Mouse (Mus musculus): ENCODE data around the gene Etfrf1.

The Etfrf1 gene

DNA sequence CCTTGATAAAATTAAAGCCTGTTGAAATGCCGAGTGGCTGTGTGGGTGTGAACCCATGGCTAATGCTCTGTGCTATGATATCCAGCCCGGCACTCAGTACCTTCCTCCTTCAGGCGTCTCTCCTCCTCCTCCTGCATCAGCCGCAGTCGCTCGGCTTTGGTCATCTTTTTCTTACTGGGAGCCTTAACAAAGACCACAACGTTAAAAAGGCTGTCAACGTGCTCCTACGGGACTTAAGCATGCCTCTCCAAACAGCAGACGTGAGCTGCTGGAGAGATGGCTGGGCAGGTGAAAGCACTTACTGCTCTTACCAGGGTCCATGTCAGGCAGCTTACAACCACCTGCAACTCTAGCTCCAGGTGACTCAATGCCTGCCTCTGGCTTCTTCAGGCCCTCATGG lies 5.8 kb upstream of the Etfrf1 start:
- no peak for TF ChIP-seq GATA4 (IDR thresholded peaks at IDR 0.05; ENCODE audit: insufficient replicate concordance, low read length)

DNA sequence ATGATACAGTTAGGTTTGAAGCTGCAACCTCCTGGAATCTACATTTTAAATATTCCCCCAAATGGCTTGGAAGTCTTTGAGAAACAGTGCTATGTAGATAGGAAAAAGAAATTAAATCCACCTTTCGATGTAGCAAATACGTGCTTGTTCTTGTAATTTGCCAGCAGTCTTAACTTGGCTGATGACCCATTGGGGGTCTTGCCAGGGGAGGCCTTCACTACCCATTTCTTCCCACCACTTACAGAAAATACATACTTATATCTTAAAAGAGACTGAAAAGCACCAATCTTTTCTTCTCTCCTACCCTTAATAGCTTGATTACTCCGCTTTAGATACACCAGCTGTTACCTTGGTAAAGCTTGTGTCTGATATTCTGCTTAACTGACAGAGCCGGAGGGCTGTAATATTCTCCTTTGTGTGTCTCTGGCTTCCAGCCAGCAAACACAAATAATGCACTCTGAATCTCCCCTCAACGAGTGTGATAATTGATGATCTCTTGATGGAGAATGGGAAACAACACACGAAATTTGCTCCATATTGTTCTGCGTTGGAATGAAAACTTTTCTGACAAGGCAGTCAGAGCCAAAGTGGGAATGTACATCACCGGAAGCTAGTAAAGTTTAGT lies 766 bp upstream of the Etfrf1 start:
- TF ChIP-seq GATA4 (IDR thresholded peaks at IDR 0.05; ENCODE audit: insufficient replicate concordance, low read length) = no peak

DNA sequence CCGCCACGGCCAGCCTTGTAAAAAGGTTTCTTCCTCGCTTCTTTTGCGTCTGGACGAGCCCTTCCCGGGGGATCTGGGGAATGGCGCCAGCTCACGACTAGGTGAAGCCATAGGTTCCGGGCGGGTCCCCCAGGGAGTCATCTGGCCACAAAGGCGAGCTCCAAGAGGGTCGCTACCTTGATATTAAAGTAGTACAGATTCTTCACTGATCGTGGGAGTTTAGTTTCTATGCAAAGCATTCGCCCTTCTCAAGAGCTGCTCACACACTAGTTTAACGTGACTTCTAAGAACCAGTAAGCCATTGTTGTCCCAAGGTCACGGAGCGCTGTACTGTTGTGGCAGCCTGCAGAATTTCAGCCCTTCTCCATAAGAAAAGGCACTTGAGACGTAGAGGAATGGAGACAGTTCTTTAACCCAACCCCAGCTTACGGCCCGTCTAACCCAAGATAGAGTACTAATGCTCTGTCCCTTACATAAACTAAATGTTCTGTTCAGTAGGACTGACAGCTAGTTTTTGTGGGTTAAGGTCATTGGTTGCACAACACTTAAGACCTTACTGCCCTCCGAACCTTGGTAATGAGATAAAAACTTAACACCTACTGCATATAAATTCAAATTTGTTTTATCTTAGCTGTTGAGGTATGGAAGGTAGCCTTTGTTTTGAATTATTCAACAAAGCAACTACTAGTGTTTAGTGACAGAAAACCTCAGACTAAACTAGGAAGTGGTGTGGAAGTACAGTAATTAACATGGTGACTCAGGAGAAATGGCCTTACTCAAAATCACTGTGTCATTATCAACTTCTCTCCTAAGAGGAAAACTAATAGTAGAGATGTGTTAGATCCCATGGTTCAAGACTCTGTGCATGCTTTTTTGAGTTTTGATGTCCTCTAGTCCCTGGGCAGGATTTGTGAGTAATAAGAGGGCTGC lies 707 bp downstream of the Etfrf1 start:
- no peak for TF ChIP-seq GATA4 (IDR thresholded peaks at IDR 0.05; ENCODE audit: insufficient replicate concordance, low read length)

DNA sequence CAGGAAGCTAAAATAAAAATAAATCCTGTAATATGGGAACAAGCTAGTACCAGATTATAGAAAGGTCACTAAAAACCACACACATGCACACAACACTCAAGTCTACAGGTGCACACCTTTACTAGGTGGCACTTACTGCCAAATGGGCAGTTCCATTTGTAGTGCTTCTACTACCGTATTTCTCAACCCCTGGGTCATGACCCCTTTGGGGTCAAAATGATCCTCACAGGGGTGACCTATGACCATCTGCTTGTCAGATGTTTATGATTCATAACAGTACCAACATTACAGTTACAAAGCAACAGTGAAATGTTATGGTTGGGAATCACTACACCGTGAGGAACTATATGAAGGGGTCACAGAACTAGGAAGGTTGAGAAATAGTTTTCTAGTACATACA lies 3.0 kb downstream of the Etfrf1 start:
- TF ChIP-seq GATA4 (IDR thresholded peaks at IDR 0.05; ENCODE audit: insufficient replicate concordance, low read length) = no peak

DNA sequence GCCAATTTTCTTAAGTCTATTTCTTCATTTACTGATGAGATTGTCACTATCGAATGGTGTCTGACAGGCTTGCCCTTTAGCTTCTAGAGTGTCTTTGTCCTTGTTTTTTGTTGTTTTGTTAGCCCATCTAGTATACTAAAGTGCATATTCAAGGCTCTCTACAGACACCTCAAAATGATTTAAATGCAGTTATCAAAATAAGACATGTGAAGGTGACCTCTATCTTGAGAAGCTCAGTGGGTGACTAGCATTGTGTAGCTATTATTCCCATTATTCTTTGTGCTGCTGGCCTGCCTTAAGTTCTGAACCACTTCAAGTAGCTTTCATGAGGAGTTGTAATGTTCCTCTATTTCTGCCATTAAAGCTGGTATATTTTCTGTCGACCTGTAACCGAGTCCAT lies 4.9 kb downstream of the Etfrf1 start:
- TF ChIP-seq GATA4 (IDR thresholded peaks at IDR 0.05; ENCODE audit: insufficient replicate concordance, low read length) = no peak

DNA sequence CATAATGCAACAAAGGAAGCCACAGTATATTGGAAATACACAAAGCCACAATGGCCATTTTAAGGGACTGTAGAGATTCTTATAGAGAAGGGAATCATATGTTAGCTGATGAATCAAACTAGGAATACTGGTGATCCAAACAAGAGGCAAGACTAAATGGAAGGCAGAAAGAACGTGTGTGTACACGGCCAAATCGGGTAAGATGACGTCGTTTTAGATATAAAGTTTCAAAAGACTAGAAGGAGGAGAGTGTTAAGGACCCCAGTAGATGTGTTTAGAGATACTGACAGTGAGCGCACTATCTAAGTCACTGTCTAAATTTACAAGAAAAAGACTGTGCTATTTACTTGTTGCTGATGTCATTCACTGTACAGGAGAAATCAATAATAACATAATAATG lies 13.3 kb downstream of the Etfrf1 start:
- TF ChIP-seq GATA4 (IDR thresholded peaks at IDR 0.05; ENCODE audit: insufficient replicate concordance, low read length) = no peak

DNA sequence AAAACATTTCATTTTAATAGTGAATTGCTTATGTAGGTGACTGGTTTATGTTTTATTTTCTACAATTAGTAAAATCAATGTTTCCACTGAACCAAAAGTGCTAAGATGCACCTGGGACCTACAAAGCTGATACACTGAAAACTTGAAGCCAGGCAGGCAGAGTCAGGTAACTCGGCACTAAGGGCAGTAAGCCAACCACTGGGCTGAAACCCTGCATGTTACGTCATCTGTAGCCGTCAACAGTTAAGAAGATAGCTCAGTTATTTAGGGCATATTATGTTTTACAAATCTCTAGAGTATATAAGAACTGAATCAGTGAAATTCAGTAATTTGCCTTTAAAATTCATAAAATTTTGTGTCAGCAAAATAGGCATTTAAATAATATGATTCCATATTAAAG lies 15.4 kb downstream of the Etfrf1 start:
- no peak for TF ChIP-seq GATA4 (IDR thresholded peaks at IDR 0.05; ENCODE audit: insufficient replicate concordance, low read length)

DNA sequence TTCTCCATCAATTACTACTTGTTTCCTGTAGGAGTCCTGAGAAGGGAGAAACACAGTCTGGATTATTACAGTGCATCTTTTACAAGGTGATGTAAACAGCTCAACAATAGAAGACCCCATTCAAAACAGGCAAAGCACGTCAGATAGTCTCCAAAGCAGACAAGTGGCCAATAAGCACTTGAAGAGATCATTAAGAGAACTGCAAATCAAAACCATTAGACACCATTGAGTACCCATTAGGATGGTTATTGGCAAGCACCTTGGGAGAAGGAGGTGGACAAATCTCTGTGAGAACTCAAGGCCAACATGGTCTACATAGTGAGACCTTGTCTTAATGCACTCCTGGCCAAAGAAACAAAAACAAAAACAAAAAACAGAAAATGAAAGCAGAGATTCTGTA lies 23.5 kb downstream of the Etfrf1 start:
- no peak for TF ChIP-seq GATA4 (IDR thresholded peaks at IDR 0.05; ENCODE audit: insufficient replicate concordance, low read length)

DNA sequence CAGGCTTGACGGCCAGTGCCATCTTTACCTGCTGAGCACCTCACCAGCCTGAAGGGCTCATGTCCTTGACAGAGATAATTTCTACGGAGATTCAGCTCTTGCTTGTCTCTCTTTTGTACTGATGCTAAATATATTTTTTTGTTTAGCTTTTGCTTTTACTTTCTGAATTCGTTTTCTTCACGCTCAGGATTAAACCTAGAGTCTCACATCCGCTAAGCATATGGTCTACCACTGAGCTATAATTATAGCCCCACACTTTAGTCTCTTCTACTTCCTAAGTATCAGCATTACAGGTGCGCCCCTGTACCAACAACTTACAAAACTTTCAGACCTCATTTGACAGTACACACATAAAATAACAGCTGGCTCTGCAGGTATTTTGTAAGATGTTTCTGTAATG lies 24.4 kb downstream of the Etfrf1 start:
- no peak for TF ChIP-seq GATA4 (IDR thresholded peaks at IDR 0.05; ENCODE audit: insufficient replicate concordance, low read length)

DNA sequence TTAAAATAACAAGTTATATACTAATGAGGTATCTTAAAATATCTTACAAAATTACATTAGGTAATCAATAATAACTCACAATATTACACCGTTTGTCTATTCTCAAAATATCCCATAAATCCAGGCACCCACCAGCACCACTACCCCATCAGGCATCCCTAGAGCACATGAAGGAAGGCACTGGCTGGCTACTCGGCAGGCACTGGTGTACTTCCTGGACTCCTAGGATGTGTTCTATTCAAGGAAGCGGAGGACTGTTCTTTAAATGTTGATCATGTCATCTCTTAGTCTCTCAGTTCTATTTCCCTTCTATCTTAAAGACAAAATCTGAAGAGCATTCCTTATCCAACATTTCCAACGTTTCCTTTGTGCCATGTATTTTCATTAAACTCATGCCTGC lies 26.2 kb downstream of the Etfrf1 start:
- no peak for TF ChIP-seq GATA4 (IDR thresholded peaks at IDR 0.05; ENCODE audit: insufficient replicate concordance, low read length)

DNA sequence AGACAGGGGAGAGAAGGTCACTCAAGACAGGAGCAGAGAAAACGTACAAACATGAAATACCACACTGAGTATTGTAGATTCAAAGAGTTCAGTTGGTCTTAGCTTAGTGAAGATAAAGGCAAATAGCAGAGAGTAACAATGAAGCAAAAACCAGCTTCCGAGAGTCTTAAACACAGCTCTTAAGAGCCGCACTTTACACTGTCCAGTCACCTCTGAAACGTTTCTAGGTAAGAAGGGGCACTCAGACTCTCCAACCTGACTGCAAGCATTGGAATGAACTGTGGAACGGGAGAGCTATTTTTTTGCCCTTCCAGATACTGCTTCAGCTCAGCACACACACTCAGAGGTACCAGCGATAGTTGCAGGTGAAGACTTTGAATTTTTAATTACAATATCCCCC lies 29.4 kb downstream of the Etfrf1 start:
- no peak for TF ChIP-seq GATA4 (IDR thresholded peaks at IDR 0.05; ENCODE audit: insufficient replicate concordance, low read length)

DNA sequence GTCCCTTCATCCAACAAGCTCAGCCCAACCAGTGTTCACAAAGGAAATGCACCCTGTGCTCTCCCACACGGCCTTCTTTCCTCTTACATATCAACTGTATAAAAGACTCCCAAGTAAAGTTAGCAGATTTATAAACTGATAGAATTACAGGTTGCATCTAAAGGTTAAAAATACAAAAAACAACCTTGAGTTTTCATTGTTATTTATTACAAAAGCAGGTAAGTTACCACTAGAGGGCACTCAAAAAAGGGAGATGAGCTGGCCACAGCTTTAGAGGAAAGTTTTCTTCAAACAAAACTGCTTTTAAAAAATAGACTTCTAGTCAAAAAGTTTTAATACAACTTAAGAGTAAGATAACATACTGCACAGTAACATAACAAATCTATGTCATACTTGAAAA lies 31.6 kb downstream of the Etfrf1 start:
- no peak for TF ChIP-seq GATA4 (IDR thresholded peaks at IDR 0.05; ENCODE audit: insufficient replicate concordance, low read length)

DNA sequence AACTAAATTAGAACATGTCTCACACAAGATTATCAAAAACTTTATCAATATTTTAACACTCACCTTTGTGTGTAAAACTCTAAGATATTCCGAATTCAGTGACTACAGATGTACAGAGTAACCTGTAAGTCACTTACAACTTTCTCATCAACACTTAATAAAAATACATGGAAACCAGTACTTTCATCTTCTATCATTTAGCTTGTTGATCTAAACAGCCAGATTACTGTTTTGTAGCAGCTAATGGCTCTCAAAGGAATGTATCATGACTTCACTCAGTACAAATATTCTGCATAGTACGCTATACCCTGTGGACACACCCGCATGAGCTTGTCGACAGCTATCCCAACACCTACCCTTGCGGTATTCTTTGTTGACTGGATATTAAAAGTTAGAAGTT lies 35.9 kb downstream of the Etfrf1 start:
- no peak for TF ChIP-seq GATA4 (IDR thresholded peaks at IDR 0.05; ENCODE audit: insufficient replicate concordance, low read length)

DNA sequence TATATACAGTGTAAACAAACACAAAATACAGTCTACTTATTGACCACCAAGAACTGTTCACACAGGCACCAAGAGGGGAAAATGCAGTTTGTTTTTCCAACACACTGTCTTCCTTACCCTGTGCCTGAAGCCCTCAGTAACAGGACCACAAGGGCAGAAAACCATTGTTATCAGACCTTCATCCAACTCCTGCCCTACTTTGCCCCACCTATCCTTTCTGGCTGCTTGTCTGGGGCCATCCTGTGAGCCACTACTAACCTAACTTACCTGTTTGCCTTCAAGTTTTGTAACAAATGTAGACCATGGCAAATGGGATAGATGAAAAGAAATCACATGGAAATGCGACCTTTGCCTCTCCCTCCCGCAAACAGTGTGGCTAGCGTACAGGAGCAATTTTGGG lies 37.0 kb downstream of the Etfrf1 start:
- TF ChIP-seq GATA4 (IDR thresholded peaks at IDR 0.05; ENCODE audit: insufficient replicate concordance, low read length) = no peak

DNA sequence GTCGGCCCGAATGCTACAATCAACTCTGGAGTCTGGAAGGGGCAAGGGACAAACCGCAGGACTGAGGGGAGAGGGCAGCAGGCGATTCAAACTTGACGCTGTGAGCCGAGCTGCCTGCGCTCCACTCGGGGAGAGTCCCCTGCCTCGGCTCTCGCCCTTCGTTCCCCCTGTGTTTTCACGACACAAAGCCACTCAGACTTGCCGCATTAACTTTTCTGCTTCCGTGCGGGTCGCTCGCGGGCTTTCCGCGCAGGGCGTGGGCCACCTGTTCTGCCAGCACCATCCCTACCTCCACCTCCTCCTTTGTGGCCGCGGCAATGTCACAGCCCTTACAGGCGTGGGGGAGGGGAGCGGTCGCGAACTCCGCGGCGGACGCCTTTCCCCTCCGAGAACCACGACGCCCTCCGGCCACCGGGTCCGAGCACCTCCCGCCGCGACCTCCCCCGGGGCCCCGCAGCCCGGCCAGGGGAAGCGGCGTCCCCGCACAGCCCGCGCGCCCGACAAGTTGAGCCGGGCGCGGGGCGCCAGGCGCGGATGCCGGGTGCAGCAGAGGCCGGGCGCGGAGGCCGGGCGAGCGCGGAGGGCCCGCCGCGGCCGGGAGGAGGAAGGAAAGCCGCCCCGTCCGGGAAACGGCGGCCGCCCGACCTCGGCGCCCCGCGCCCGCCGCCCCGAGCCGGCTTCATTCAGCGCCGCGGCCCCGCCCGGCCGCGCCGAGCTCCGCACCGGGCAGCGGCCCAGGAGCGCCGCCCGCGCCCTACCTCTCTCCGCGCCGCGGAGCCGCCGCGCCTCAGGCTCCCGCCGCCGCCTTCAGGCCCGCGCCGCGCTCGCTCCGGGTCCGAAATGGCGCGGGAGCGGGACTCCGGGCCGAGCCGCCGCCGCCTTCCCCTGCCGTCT lies 38.6 kb downstream of the Etfrf1 start:
- no peak; the same call in 1 of the 2 replicates for TF ChIP-seq GATA4 (IDR thresholded peaks at IDR 0.05; ENCODE audit: insufficient replicate concordance, low read length)
